Mouse (Mus musculus) cerebellum, postnatal 4 days (tissue): ENCODE measurements around the gene C2.
A peak's percentile ranks its signal among the peaks of the same experiment; 100 is the strongest.

Experiments used
- DNase-seq, 2 experiments: peaks; one replicate each; pipeline ENCODE4 v3.0.0; 2022; ENCODE audit warnings: low spot score in 2 of 2, mixed read lengths in 1 of 2

Gene C2

GRCm38 (mm10) chr17:34881683-34882310, 16.3 kb downstream of the C2 start, which contains the start of gene Gm20547:
Gene Gm20547 (minus strand): TSS chr17:34882042.
- no peak for DNase-seq

GRCm38 (mm10) chr17:34881166-34881565, 16.9 kb downstream of the C2 start:
- DNase-seq: no peak

- DNase-seq: no peak
These were observed 18.7 kb downstream of the C2 start, which contains the start of gene Zbtb12 for GRCm38 (mm10) chr17:34879336-34879879. Gene Zbtb12 (plus strand): TSS chr17:34879483.

GRCm38 (mm10) chr17:34874321-34874720, 23.7 kb downstream of the C2 start:
- DNase-seq: no peak

GRCm38 (mm10) chr17:34865981-34866380, 32.1 kb downstream of the C2 start:
- no peak for DNase-seq

- DNase-seq: no peak
These were observed 35.5 kb downstream of the C2 start, which contains the start of gene Cfb for GRCm38 (mm10) chr17:34862416-34863081. Gene Cfb (minus strand): TSS chr17:34862518.

- no peak for DNase-seq
These were observed 36.2 kb downstream of the C2 start for GRCm38 (mm10) chr17:34861704-34862415.

- no peak for DNase-seq
These were observed 37.6 kb downstream of the C2 start for GRCm38 (mm10) chr17:34860514-34860913.

GRCm38 (mm10) chr17:34858670-34859069, 39.4 kb downstream of the C2 start:
- DNase-seq: no peak

GRCm38 (mm10) chr17:34855825-34856224, 42.2 kb downstream of the C2 start:
- peak in 1 of 2 experiments; percentile 55 for DNase-seq

- no peak for DNase-seq
These were observed 43.3 kb downstream of the C2 start for GRCm38 (mm10) chr17:34854761-34855160.

- DNase-seq: no peak
These were observed 44.6 kb downstream of the C2 start for GRCm38 (mm10) chr17:34853511-34853910.

- DNase-seq: no peak
These were observed 47.4 kb downstream of the C2 start for GRCm38 (mm10) chr17:34850517-34851125.

- peak; percentile 95 to 98 for DNase-seq
These were observed 48.1 kb downstream of the C2 start, which contains the start of the genes Skiv2l and Nelfe for GRCm38 (mm10) chr17:34849722-34850516. Gene Skiv2l (minus strand): TSS chr17:34850210. Gene Nelfe (plus strand): TSS chr17:34850391.

- no peak for DNase-seq
These were observed 50.5 kb downstream of the C2 start for GRCm38 (mm10) chr17:34847615-34848014.

GRCm38 (mm10) chr17:34847192-34847591, 50.9 kb downstream of the C2 start:
- DNase-seq: no peak

- DNase-seq: no peak
These were observed 53.2 kb downstream of the C2 start for GRCm38 (mm10) chr17:34844884-34845283.

- DNase-seq: no peak
These were observed 57.2 kb downstream of the C2 start for GRCm38 (mm10) chr17:34840736-34841307.

GRCm38 (mm10) chr17:34838785-34839184, 59.3 kb downstream of the C2 start:
- DNase-seq: no peak
